Mouse (Mus musculus) liver, adult 2 months (tissue): ENCODE measurements around the gene Fads6. TPM values are rescaled to one million over a fixed set of nuclear protein-coding genes. Genes with fewer than 3 reads are reported as not detected.

Experiments used
- DNase-seq: peaks from one replicate; pipeline ENCODE4 v3.0.0-alpha.2; 2011; ENCODE audit warnings: low read depth, low spot score; ENCODE audit errors: extremely low read depth
- H3K27ac ChIP-seq: fragments of 200-500 bp; replicated peaks from 2 replicates; pipeline ENCODE4 v1.5.1; 2012; ENCODE audit warnings: low read depth, mild to moderate bottlenecking, control low read depth, inconsistent platforms, low read length; ENCODE audit not compliant: insufficient read depth
- H3K27me3 ChIP-seq: fragments of 200-500 bp; 2 replicates; pipeline ENCODE4 v1.6.1; 2012; ENCODE audit warnings: mild to moderate bottlenecking, moderate library complexity, low read length, inconsistent platforms; ENCODE audit not compliant: control insufficient read depth, insufficient read depth
- H3K36me3 ChIP-seq: fragments of 200-500 bp; 2 replicates; pipeline ENCODE4 v1.6.1; 2012; ENCODE audit warnings: low read length, inconsistent platforms; ENCODE audit not compliant: control insufficient read depth, insufficient read depth
- H3K4me1 ChIP-seq: fragments of 200-500 bp; 2 replicates; pipeline ENCODE4 v1.6.1; 2011; ENCODE audit warnings: low read length; ENCODE audit not compliant: control insufficient read depth, insufficient read depth
- H3K4me3 ChIP-seq: fragments of 200-500 bp; 2 replicates; pipeline ENCODE4 v1.5.1; 2011; ENCODE audit warnings: low read depth, mild to moderate bottlenecking, control low read depth, low read length, moderate library complexity; ENCODE audit not compliant: insufficient read depth
- H3K79me2 ChIP-seq: fragments of 200-500 bp; 2 replicates; pipeline ENCODE4 v1.6.1; 2012; ENCODE audit warnings: inconsistent platforms, mild to moderate bottlenecking, low read length, moderate library complexity; ENCODE audit not compliant: control insufficient read depth, insufficient read depth
- H3K9ac ChIP-seq: fragments of 200-500 bp; 2 replicates; pipeline ENCODE4 v1.6.1; 2012; ENCODE audit warnings: low read depth, mild to moderate bottlenecking, control low read depth, inconsistent platforms, low read length
- CTCF ChIP-seq: fragments of 200-500 bp; IDR thresholded peaks from 2 replicates; pipeline ENCODE4 v1.5.1; 2011; ENCODE audit warnings: low read depth, low read length, control low read depth
- POLR2A ChIP-seq: fragments of 200-500 bp; IDR thresholded peaks from 2 replicates; pipeline ENCODE4 v1.6.1; 2011; ENCODE audit warnings: low read length, control low read depth; ENCODE audit not compliant: insufficient read depth; ENCODE audit errors: extremely low read depth
- WGBS: fragments of 180-500 bp; shearing (Covaris S2); methylation state at CpG from one replicate; pipeline ENCODE4 v1.1.7; 2018; 5-methylcytosine and 5-hydroxymethylcytosine counted together
- polyA plus RNA-seq: library from polyadenylated mRNA; depleted of rRNA; stranded (reverse); fragments of >200 nt; gene quantifications from 2 replicates; pipeline ENCODE4 v1.2.3, GENCODE M21; 2012; rRNA removed
- total RNA-seq: library from RNA; depleted of rRNA; stranded (reverse); fragments of >200 nt; gene quantifications from 2 replicates; pipeline ENCODE4 v1.2.3, GENCODE M21; 2014; rRNA removed

Fads6 gene
- total RNA-seq (56.1 and 78.8 TPM in 2 replicates), polyA plus RNA-seq (55.3 and 66.0 TPM in 2 replicates)

DNA sequence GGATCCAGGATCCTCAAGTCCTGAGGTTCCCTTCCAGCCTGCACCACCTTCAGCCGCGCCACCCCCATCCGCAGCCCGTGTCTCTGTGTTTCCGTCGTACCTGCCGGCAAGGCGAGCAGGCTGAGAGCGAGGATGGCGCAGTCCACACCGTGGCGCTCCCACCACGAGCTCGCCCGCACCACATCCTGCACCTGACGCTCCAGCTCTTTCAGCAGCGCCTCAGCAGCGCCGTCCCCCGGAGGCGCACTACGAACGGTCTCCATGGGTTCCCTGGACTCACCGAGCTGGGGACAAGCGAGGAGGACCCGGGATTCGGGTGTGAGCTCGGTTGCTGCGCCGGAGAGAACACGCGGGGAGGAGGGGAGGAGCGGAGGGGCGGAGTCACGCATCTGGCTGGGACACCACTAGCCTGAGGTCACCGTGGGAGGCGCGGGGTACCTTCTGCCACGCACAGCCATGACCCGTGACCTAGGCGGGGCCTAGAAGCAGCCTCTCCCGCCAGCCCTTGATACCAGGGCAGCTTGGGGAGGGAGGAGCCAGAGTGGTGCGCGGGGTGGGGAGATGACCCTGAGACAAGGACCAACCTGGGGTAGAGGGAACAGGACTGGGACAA is at the start of gene Fads6:
Gene Fads6 (minus strand): TSS at position 450 of the 613 bp plus-strand sequence.
- H3K79me2 ChIP-seq, result peaks cover 8% of the 10 kb centered on the region; the same call in 1 of the 2 replicates
- under 1% methylated on average over 44 of the region's 44 CpGs for WGBS
- peak within 1 kb of the TSS; percentile 93 for H3K9ac ChIP-seq
- peak within 1 kb of the TSS; percentile 86 for H3K4me3 ChIP-seq
- peaks cover 7% of the 10 kb centered on the region; the same call in 1 of the 2 replicates for H3K36me3 ChIP-seq
- peak; percentile 89 for DNase-seq
- TF ChIP-seq CTCF (peak; percentile 51), POLR2A (peak; percentile 93)
- peaks cover 14% of the 10 kb centered on the region; the same call in 1 of the 2 replicates for H3K4me1 ChIP-seq
- peak within 1 kb of the TSS; percentile 88 for H3K27ac ChIP-seq
- H3K27me3 ChIP-seq, result no peaks in the 10 kb centered on the region

DNA sequence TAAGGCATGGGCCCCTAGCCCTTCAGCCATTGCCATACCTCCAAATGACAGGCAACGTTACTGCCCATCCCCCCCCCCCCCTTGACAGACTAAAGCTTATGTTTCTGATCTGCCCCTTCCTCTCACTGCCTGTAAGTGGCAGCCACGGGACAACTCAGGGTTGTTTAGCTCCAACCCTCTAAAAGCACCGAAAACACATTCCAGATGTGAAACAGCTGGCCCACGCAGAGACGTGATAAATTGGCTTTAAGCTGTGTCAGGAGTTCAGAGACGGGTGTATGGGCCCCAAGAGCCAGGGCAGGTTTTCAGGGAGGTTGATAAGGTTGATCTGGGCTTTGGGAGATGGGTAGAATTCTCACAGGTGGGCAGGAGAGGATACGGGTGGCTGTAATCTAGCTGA is 48.1 kb upstream of the Fads6 start:
- WGBS, result 57% methylated on average over 7 of the region's 7 CpGs
- Histone ChIP-seq H3K36me3 (no peaks in the 10 kb centered on the region), H3K4me3 (no peak overlapping the region), H3K27me3 (peaks cover 7% of the 10 kb centered on the region; the same call in 1 of the 2 replicates), H3K79me2 (no peaks in the 10 kb centered on the region), H3K9ac (no peak overlapping the region), H3K27ac (no peak overlapping the region), H3K4me1 (no peaks in the 10 kb centered on the region)
- TF ChIP-seq CTCF (no peak), POLR2A (no peak)
- DNase-seq, result no peak

DNA sequence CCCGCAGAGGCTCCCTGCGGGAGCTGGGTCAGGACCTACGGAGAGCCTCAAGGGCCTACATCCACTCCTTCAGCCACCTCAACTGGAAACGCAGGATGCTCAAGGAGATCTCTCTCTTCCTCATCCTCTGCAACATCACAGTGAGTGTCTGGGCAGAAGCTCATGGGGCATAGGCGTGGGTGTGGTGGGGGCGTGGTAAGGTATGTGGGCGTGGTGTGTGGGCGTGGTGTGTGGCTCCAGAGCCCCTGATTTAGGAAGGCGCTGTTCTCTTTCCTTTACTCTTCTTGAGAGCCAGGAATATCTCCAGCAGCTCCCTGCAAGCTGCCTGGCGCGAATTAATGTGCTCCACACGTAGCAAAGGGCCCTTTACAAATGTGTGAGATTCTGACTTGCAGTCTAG is 47.5 kb upstream of the Fads6 start:
- DNase-seq, result no peak
- Histone ChIP-seq H3K9ac (no peak overlapping the region), H3K36me3 (no peaks in the 10 kb centered on the region), H3K4me3 (no peak overlapping the region), H3K4me1 (no peaks in the 10 kb centered on the region), H3K79me2 (no peaks in the 10 kb centered on the region), H3K27me3 (peaks cover 7% of the 10 kb centered on the region; the same call in 1 of the 2 replicates), H3K27ac (no peak overlapping the region)
- no peak for TF ChIP-seq POLR2A
- no peak for TF ChIP-seq CTCF
- WGBS, result 22% methylated on average over 12 of the region's 12 CpGs

- H3K4me1 ChIP-seq, result no peaks in the 10 kb centered on the region
- no peak overlapping the region for H3K4me3 ChIP-seq
- no peaks in the 10 kb centered on the region for H3K79me2 ChIP-seq
- peaks cover 7% of the 10 kb centered on the region; the same call in 1 of the 2 replicates for H3K27me3 ChIP-seq
- H3K36me3 ChIP-seq, result no peaks in the 10 kb centered on the region
- 60% methylated on average over 6 of the region's 6 CpGs for WGBS
- H3K27ac ChIP-seq, result no peak overlapping the region
- TF ChIP-seq CTCF (no peak), POLR2A (no peak)
- DNase-seq, result no peak
- H3K9ac ChIP-seq, result no peak overlapping the region
These were observed 44.4 kb upstream of the Fads6 start for GRCm38 (mm10) chr11:115341866-115342265.

DNA sequence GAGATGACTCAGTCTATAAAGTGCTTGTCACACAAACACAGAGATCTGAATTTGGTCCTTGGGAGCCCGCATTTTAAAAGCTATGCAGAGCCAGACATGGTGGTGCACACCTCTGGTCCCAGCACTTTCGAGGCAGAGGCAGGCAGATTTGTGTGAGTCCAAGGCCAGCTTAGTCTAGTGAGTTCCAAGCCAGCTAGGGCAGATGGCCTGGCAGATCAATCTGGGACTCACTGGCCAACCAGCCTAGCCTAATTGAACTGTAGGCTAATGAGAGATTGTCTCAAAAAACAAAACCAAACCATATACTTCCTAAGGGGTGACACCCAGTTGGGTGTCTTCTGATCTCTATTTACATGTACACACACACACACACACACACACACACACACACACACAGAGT is 43.8 kb upstream of the Fads6 start:
- no peaks in the 10 kb centered on the region for H3K79me2 ChIP-seq
- no peaks in the 10 kb centered on the region for H3K36me3 ChIP-seq
- no peaks in the 10 kb centered on the region for H3K4me1 ChIP-seq
- H3K4me3 ChIP-seq, result no peak overlapping the region
- no peak overlapping the region for H3K9ac ChIP-seq
- H3K27me3 ChIP-seq, result peaks cover 7% of the 10 kb centered on the region; the same call in 1 of the 2 replicates
- H3K27ac ChIP-seq, result no peak overlapping the region
- DNase-seq, result no peak
- 46% methylated on average over 2 of the region's 2 CpGs for WGBS
- TF ChIP-seq CTCF (no peak), POLR2A (no peak)

DNA sequence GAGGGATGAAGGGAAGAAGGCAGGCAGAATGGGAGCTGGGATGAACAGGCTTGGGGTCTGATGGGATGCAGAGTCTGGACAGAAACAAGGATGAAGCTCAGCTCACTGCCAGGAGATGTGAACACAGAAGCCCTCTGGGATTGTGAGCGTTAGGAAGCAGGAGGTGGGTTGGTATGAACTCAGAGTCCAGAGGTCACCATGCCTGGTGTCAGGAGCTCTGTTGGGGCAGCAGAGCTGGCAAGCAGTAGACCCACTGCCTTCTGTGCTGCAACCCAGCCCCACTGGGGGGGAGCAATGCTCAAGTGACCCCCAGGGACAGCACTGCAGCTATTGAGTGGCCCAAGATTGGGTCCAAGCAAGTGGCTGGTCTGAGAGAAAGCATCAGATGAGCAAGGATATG is 40.4 kb upstream of the Fads6 start:
- H3K27ac ChIP-seq, result no peak overlapping the region
- H3K27me3 ChIP-seq, result peaks cover 6% of the 10 kb centered on the region; the same call in 1 of the 2 replicates
- H3K36me3 ChIP-seq, result no peaks in the 10 kb centered on the region
- no peak overlapping the region for H3K4me3 ChIP-seq
- H3K9ac ChIP-seq, result no peak overlapping the region
- no peaks in the 10 kb centered on the region for H3K79me2 ChIP-seq
- H3K4me1 ChIP-seq, result peaks cover 6% of the 10 kb centered on the region; the same call in 1 of the 2 replicates
- no peak for DNase-seq
- WGBS, result 25% methylated on average over 1 of the region's 1 CpGs
- TF ChIP-seq POLR2A, result no peak
- TF ChIP-seq CTCF, result no peak
